Mouse (Mus musculus) cerebellum, adult 11 months (tissue): ENCODE measurements at regions not wholly inside any gene's neighbourhood (a gene's known extent, or its start where the extent isn't known, plus 50 kb on each side); places are given as distances from the start of the nearest gene placed in this dataset.

ENCODE experiments used
- DNase-seq: peaks from one replicate; pipeline ENCODE4 v3.0.0; 2022

- no peak for DNase-seq
Observed at GRCm38 (mm10) chr1:57032407-57032806, 54.0 kb upstream of the Satb2 start.

- no peak for DNase-seq
Observed at GRCm38 (mm10) chr1:57033244-57033643, 54.8 kb upstream of the Satb2 start.

GRCm38 (mm10) chr1:57034411-57034810 lies 56.0 kb upstream of the Satb2 start:
- no peak for DNase-seq

- no peak for DNase-seq
Observed at GRCm38 (mm10) chr1:57036382-57036781, 57.9 kb upstream of the Satb2 start.

GRCm38 (mm10) chr1:57040201-57040600 lies 61.8 kb upstream of the Satb2 start:
- DNase-seq = no peak

GRCm38 (mm10) chr1:57041578-57041977 lies 63.1 kb upstream of the Satb2 start:
- no peak for DNase-seq

- DNase-seq = no peak
Observed at GRCm38 (mm10) chr1:57053836-57054235, 75.4 kb upstream of the Satb2 start.

- no peak for DNase-seq
Observed at GRCm38 (mm10) chr1:57055976-57056375, 77.5 kb upstream of the Satb2 start.

GRCm38 (mm10) chr1:57059216-57059615 lies 80.8 kb upstream of the Satb2 start:
- DNase-seq = no peak

GRCm38 (mm10) chr1:57075221-57075620 lies 96.8 kb upstream of the Satb2 start:
- DNase-seq = no peak

- DNase-seq = no peak
Observed at GRCm38 (mm10) chr1:57076696-57077095, 98.2 kb upstream of the Satb2 start.

- no peak for DNase-seq
Observed at GRCm38 (mm10) chr1:57080306-57080705, 101.9 kb upstream of the Satb2 start.

GRCm38 (mm10) chr1:57083134-57083533 lies 104.7 kb upstream of the Satb2 start:
- no peak for DNase-seq

GRCm38 (mm10) chr1:57083540-57084083 lies 105.2 kb upstream of the Satb2 start:
- no peak for DNase-seq

- no peak for DNase-seq
Observed at GRCm38 (mm10) chr1:57095361-57096247, 117.2 kb upstream of the Satb2 start.

- DNase-seq = no peak
Observed at GRCm38 (mm10) chr1:57096248-57096600, 117.8 kb upstream of the Satb2 start.

GRCm38 (mm10) chr1:57096740-57097139 lies 118.3 kb upstream of the Satb2 start:
- DNase-seq = no peak

- no peak for DNase-seq
Observed at GRCm38 (mm10) chr1:57100614-57101013, 122.2 kb upstream of the Satb2 start.

GRCm38 (mm10) chr1:57107308-57107707 lies 128.9 kb upstream of the Satb2 start:
- no peak for DNase-seq

- no peak for DNase-seq
Observed at GRCm38 (mm10) chr1:57120678-57121077, 142.2 kb upstream of the Satb2 start.

- no peak for DNase-seq
Observed at GRCm38 (mm10) chr1:57144181-57144580, 165.7 kb upstream of the Satb2 start.

- no peak for DNase-seq
Observed at GRCm38 (mm10) chr1:57155869-57156268, 177.4 kb upstream of the Satb2 start.

- DNase-seq = no peak
Observed at GRCm38 (mm10) chr1:57164443-57164842, 186.0 kb upstream of the Satb2 start.

GRCm38 (mm10) chr1:57174289-57174890 lies 195.9 kb upstream of the Satb2 start:
- no peak for DNase-seq
